Mouse (Mus musculus) heart, embryonic 15.5 days (tissue): ENCODE data around the gene Txnrd2. TPM values are rescaled to one million over a fixed set of nuclear protein-coding genes. Genes with fewer than 3 reads are reported as not detected.

ENCODE experiments used
- ATAC-seq: fragments of 200-750 bp; cut with Nextera tagmentation; replicated peaks from 2 replicates; pipeline ENCODE4 v1.8.0; 2017; ENCODE audit warnings: low read depth, moderate TSS enrichment; ENCODE audit not compliant: insufficient number of reproducible peaks, insufficient read depth, low FRiP score
- H3K27ac ChIP-seq: fragments of 300-500 bp; sonication (generic); 2 replicates; pipeline ENCODE4 v1.5.1; 2015; ENCODE audit warnings: mild to moderate bottlenecking, inconsistent platforms
- H3K27me3 ChIP-seq: fragments of 300-500 bp; sonication (generic); 2 replicates; pipeline ENCODE4 v1.6.1; 2015; ENCODE audit warnings: inconsistent platforms
- H3K36me3 ChIP-seq: fragments of 300-500 bp; sonication (generic); 2 replicates; pipeline ENCODE4 v1.6.1; 2015; ENCODE audit warnings: mild to moderate bottlenecking, inconsistent platforms
- H3K4me1 ChIP-seq: fragments of 300-500 bp; sonication (generic); replicated peaks from 2 replicates; pipeline ENCODE4 v1.6.1; 2015; ENCODE audit warnings: inconsistent platforms
- H3K4me2 ChIP-seq: fragments of 300-500 bp; sonication (generic); 2 replicates; pipeline ENCODE4 v1.6.1; 2015; ENCODE audit warnings: inconsistent platforms, mild to moderate bottlenecking, moderate library complexity
- H3K4me3 ChIP-seq: fragments of 300-500 bp; sonication (generic); 2 replicates; pipeline ENCODE4 v1.5.1; 2015; ENCODE audit warnings: mild to moderate bottlenecking, inconsistent platforms
- H3K9ac ChIP-seq: fragments of 300-500 bp; sonication (generic); 2 replicates; pipeline ENCODE4 v1.6.1; 2015; ENCODE audit warnings: mild to moderate bottlenecking, inconsistent platforms
- H3K9me3 ChIP-seq: fragments of 300-500 bp; sonication (generic); replicated peaks from 2 replicates; pipeline ENCODE4 v1.6.1; 2016; ENCODE audit warnings: inconsistent platforms
- WGBS: fragments of 180-500 bp; shearing (Covaris S2); methylation state at CpG from one replicate; pipeline ENCODE4 v1.1.7; 2015; ENCODE audit warnings: mixed read lengths; 5-methylcytosine and 5-hydroxymethylcytosine counted together
- polyA plus RNA-seq: library from polyadenylated mRNA; unstranded; fragments of >200 nt; fragmentation: Nextera tagmentation; extraction: Ambion mirVana; gene quantifications from 2 replicates; pipeline ENCODE4 v1.2.1, GENCODE M21; 2015

Gene Txnrd2
- polyA plus RNA-seq, 1 experiment from 2014 or later = 37.7 TPM

DNA sequence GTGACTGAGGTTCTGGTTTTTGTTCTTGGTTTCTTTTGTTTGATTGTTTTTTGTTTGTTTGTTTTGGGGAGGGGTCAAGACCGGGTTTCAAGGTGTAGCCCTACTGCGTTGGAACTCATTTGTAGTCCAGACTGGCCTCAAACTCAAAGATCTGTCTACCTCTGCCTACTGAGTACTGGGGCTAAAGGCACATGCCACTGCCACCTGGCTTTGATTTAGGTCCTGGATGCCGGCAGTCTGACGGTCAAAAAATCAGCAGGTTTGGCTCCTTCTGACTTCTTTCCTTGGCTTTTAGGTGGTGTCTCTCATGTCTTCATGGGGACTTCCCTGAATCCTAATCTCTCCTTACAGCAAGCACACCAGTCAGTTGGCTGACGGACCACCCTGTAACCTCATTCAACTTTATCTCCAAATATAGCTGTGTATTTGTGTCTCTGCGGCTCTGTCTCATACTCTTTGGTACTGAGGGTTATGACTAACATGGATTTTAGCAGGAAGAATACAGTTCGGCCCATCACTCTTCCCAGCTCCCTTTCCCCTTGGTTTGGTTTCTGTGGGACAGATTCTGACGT lies 4.5 kb downstream of the Txnrd2 start:
- Histone ChIP-seq H3K4me1 (peaks cover 18% of the 10 kb centered on the region), H3K4me3 (no peak overlapping the region), H3K9ac (no peak overlapping the region), H3K36me3 (peaks cover 4% of the 10 kb centered on the region), H3K4me2 (no peak overlapping the region), H3K27me3 (no peaks in the 10 kb centered on the region), H3K27ac (no peak overlapping the region), H3K9me3 (no peaks in the 10 kb centered on the region)
- 81% methylated on average over 8 of the region's 8 CpGs for WGBS
- ATAC-seq = no peak

DNA sequence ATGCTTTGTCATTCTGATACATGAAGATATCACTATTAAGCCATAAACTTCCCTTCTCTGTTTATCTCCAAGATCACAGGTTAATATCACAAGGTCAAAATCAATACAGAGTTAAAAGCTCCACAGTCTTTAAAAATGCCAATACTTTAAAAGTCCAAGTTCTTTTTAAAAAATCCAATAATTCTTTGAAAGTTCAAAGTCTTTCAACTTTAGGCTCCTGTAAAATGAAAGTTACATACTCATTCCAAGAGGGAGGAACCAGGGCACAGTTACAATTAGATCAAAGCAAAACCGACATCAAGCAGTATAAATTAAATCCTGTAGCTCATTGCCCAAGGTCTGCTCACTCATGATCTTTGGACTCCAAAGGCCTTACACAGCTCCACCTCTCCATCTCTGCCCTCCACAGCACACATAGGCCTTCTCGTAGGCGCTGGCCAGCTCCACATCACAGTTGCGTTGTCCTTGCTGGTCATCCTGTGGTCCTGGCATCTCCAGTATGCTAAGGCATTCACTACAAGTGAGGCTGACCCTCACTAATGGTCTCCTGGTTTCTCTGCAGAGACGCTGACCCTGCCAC lies 7.2 kb downstream of the Txnrd2 start:
- Histone ChIP-seq H3K9ac (no peak overlapping the region), H3K4me3 (no peak overlapping the region), H3K27ac (no peak overlapping the region), H3K36me3 (peaks cover 9% of the 10 kb centered on the region), H3K4me1 (0 out of 2 replicates have a peak, but pooled peaks cover 7% of the 10 kb centered on the region), H3K4me2 (no peak overlapping the region), H3K27me3 (no peaks in the 10 kb centered on the region), H3K9me3 (no peaks in the 10 kb centered on the region)
- 93% methylated on average over 5 of the region's 5 CpGs for WGBS
- no peak for ATAC-seq

DNA sequence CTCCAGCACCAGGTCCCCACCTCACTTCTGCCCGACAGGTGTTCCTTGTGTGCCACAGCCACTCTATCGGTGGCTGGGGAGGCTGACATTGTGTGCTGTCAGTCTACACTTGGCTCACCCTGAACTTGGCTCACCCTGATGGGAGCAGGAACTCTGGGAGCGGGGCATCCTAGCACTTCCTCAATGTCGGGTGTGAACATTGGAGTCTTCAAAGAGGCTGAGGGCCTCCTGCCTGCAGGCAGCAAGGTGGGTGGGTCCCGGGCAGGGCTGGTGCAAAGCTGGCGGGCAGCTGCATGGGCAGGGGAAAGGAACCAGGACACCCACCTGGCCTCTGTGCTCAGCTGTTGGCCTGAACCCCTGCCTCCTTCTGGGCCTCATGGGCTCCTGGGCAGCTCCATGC lies 9.9 kb downstream of the Txnrd2 start:
- 83% methylated on average over 6 of the region's 6 CpGs for WGBS
- no peaks in the 10 kb centered on the region for H3K27me3 ChIP-seq
- no peaks in the 10 kb centered on the region for H3K9me3 ChIP-seq
- H3K4me3 ChIP-seq = no peak overlapping the region
- peaks cover 9% of the 10 kb centered on the region for H3K36me3 ChIP-seq
- H3K9ac ChIP-seq = no peak overlapping the region
- ATAC-seq = no peak
- no peak overlapping the region for H3K27ac ChIP-seq
- no peaks in the 10 kb centered on the region for H3K4me1 ChIP-seq
- no peak overlapping the region for H3K4me2 ChIP-seq

GRCm38 (mm10) chr16:18443385-18443841 lies 17.2 kb downstream of the Txnrd2 start:
- Histone ChIP-seq H3K9ac (no peak overlapping the region), H3K36me3 (peaks cover 7% of the 10 kb centered on the region; the same call in 1 of the 2 replicates), H3K4me3 (no peak overlapping the region), H3K4me2 (no peak overlapping the region), H3K9me3 (no peaks in the 10 kb centered on the region), H3K27ac (no peak overlapping the region), H3K4me1 (no peaks in the 10 kb centered on the region), H3K27me3 (no peaks in the 10 kb centered on the region)
- peak; percentile 79 for ATAC-seq
- 9% methylated on average over 8 of the region's 8 CpGs for WGBS

DNA sequence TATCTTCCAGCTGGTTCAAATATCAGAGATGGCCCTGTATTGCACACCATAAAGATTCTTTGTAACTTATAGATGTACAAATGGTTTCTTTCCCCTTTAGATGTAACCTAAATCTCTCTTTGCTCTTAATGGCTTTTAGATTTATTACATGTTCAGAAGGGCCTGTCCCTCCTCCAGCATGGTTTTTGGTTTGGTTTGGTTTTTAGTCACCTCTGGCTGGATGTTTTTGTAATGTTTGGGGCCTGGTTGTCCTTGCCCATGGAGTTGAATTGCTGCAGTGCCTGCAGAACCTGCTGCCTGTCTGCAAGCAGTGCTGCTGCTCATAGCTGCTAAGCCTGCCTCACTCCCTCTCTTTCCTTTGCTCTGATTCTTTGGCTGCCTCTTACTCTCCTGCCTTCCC lies 21.1 kb downstream of the Txnrd2 start:
- Histone ChIP-seq H3K9ac (no peak overlapping the region), H3K9me3 (no peaks in the 10 kb centered on the region)

GRCm38 (mm10) chr16:18448104-18448503 lies 21.9 kb downstream of the Txnrd2 start:
- H3K27ac ChIP-seq = no peak overlapping the region
- no peak overlapping the region for H3K4me3 ChIP-seq
- no peaks in the 10 kb centered on the region for H3K27me3 ChIP-seq
- H3K36me3 ChIP-seq = peaks cover 7% of the 10 kb centered on the region; the same call in 1 of the 2 replicates
- H3K9me3 ChIP-seq = no peaks in the 10 kb centered on the region
- no peak for ATAC-seq
- H3K4me2 ChIP-seq = no peak overlapping the region
- peaks cover 7% of the 10 kb centered on the region for H3K4me1 ChIP-seq
- WGBS = 59% methylated on average over 6 of the region's 6 CpGs
- H3K9ac ChIP-seq = no peak overlapping the region

More for the DNA sequence above, 21.1 kb downstream of the Txnrd2 start:
- Histone ChIP-seq H3K27ac (no peak overlapping the region), H3K27me3 (no peaks in the 10 kb centered on the region), H3K4me3 (no peak overlapping the region), H3K4me1 (peaks cover 7% of the 10 kb centered on the region), H3K36me3 (peaks cover 7% of the 10 kb centered on the region; the same call in 1 of the 2 replicates), H3K4me2 (no peak overlapping the region)
- ATAC-seq = no peak

DNA sequence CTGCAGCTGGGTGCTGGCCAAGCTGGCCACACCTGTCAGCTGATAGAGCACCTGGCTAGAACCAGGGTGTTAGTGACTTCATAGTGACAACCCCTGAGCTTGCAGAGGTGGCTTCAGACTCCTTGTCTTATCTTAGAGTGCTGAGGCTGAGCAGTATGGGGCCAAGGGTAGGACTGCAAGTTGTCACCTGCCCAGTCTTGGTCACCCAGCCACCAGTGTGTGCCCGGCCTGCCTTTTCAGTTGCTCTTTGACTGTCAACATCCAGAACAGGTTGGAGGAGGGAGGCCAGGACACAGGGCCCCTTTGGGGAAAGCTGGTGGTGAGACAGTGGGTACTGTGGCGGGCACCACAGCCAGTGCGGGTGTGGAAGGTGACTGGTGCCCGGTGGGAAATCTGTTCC lies 22.8 kb downstream of the Txnrd2 start:
- WGBS = 89% methylated on average over 4 of the region's 4 CpGs
- no peak overlapping the region for H3K4me2 ChIP-seq
- no peak for ATAC-seq

GRCm38 (mm10) chr16:18451486-18452181 lies 25.4 kb downstream of the Txnrd2 start:
- Histone ChIP-seq H3K27me3 (no peaks in the 10 kb centered on the region), H3K9me3 (no peaks in the 10 kb centered on the region), H3K36me3 (peaks cover 4% of the 10 kb centered on the region; the same call in 1 of the 2 replicates), H3K4me2 (no peak overlapping the region), H3K4me1 (peaks cover 7% of the 10 kb centered on the region), H3K9ac (no peak overlapping the region), H3K4me3 (no peak overlapping the region), H3K27ac (no peak overlapping the region)
- no peak for ATAC-seq
- WGBS = 54% methylated on average over 9 of the region's 9 CpGs

More for the DNA sequence above, 22.8 kb downstream of the Txnrd2 start:
- peaks cover 7% of the 10 kb centered on the region for H3K4me1 ChIP-seq
- no peaks in the 10 kb centered on the region for H3K27me3 ChIP-seq
- H3K27ac ChIP-seq = no peak overlapping the region
- peaks cover 7% of the 10 kb centered on the region; the same call in 1 of the 2 replicates for H3K36me3 ChIP-seq
- H3K9ac ChIP-seq = no peak overlapping the region
- no peaks in the 10 kb centered on the region for H3K9me3 ChIP-seq
- H3K4me3 ChIP-seq = no peak overlapping the region

GRCm38 (mm10) chr16:18452361-18452862 lies 26.2 kb downstream of the Txnrd2 start:
- 79% methylated on average over 8 of the region's 8 CpGs for WGBS
- H3K27ac ChIP-seq = no peak overlapping the region
- H3K9me3 ChIP-seq = no peaks in the 10 kb centered on the region
- no peak overlapping the region for H3K4me3 ChIP-seq
- H3K36me3 ChIP-seq = peaks cover 10% of the 10 kb centered on the region; the same call in 1 of the 2 replicates
- no peak for ATAC-seq
- no peak overlapping the region for H3K4me2 ChIP-seq
- H3K27me3 ChIP-seq = no peaks in the 10 kb centered on the region
- H3K9ac ChIP-seq = no peak overlapping the region
- H3K4me1 ChIP-seq = peaks cover 7% of the 10 kb centered on the region

GRCm38 (mm10) chr16:18453846-18454245 lies 27.7 kb downstream of the Txnrd2 start:
- WGBS = 49% methylated on average over 5 of the region's 5 CpGs
- ATAC-seq = no peak
- no peak overlapping the region for H3K9ac ChIP-seq

GRCm38 (mm10) chr16:18455407-18455806 lies 29.2 kb downstream of the Txnrd2 start:
- Histone ChIP-seq H3K27ac (no peak overlapping the region), H3K4me3 (no peak overlapping the region), H3K9ac (no peak overlapping the region), H3K4me1 (peaks cover 23% of the 10 kb centered on the region), H3K27me3 (no peaks in the 10 kb centered on the region), H3K9me3 (no peaks in the 10 kb centered on the region), H3K36me3 (peaks cover 10% of the 10 kb centered on the region; the same call in 1 of the 2 replicates), H3K4me2 (no peak overlapping the region)
- ATAC-seq = no peak
- 80% methylated on average over 6 of the region's 6 CpGs for WGBS

More at GRCm38 (mm10) chr16:18453846-18454245, 27.7 kb downstream of the Txnrd2 start:
- H3K4me1 ChIP-seq = peaks cover 8% of the 10 kb centered on the region
- H3K27me3 ChIP-seq = no peaks in the 10 kb centered on the region
- no peak overlapping the region for H3K27ac ChIP-seq
- H3K4me2 ChIP-seq = no peak overlapping the region
- H3K36me3 ChIP-seq = peaks cover 10% of the 10 kb centered on the region; the same call in 1 of the 2 replicates
- no peaks in the 10 kb centered on the region for H3K9me3 ChIP-seq
- H3K4me3 ChIP-seq = no peak overlapping the region
